Mouse (Mus musculus) neural tube, embryonic 14.5 days (tissue): ENCODE results near the gene Pfdn6. TPM values are rescaled to one million over a fixed set of nuclear protein-coding genes. Genes with fewer than 3 reads are reported as not detected.

Source experiments
- ATAC-seq: fragments of 200-750 bp; cut with Nextera tagmentation; 2 replicates; pipeline ENCODE4 v1.8.0; 2017; ENCODE audit warnings: low read depth, mild to moderate bottlenecking, moderate TSS enrichment, moderate library complexity
- H3K27ac ChIP-seq: fragments of 300-500 bp; sonication (generic); 2 replicates; pipeline ENCODE4 v1.5.1; 2014; ENCODE audit warnings: low read depth, mild to moderate bottlenecking, control low read depth, low read length, moderate library complexity, mixed read lengths
- H3K27me3 ChIP-seq: fragments of 300-500 bp; sonication (generic); 2 replicates; pipeline ENCODE4 v1.6.1; 2014; ENCODE audit warnings: low read length; ENCODE audit not compliant: control insufficient read depth, insufficient read depth
- H3K36me3 ChIP-seq: fragments of 300-500 bp; sonication (generic); 2 replicates; pipeline ENCODE4 v1.6.1; 2014; ENCODE audit warnings: low read length, mixed read lengths; ENCODE audit not compliant: control insufficient read depth, insufficient read depth
- H3K4me1 ChIP-seq: fragments of 300-500 bp; sonication (generic); 2 replicates; pipeline ENCODE4 v1.6.1; 2014; ENCODE audit warnings: low read length; ENCODE audit not compliant: control insufficient read depth, insufficient read depth
- H3K4me2 ChIP-seq: fragments of 300-500 bp; sonication (generic); 2 replicates; pipeline ENCODE4 v1.6.1; 2014; ENCODE audit warnings: mild to moderate bottlenecking, low read depth, low read length, control low read depth
- H3K4me3 ChIP-seq: fragments of 300-500 bp; sonication (generic); 2 replicates; pipeline ENCODE4 v1.5.1; 2014; ENCODE audit warnings: low read depth, low read length, control low read depth, mixed read lengths
- H3K9ac ChIP-seq: fragments of 300-500 bp; sonication (generic); replicated peaks from 2 replicates; pipeline ENCODE4 v1.6.1; 2014; ENCODE audit warnings: low read depth, mild to moderate bottlenecking, control low read depth, low read length, mixed read lengths
- H3K9me3 ChIP-seq: fragments of 300-500 bp; sonication (generic); 2 replicates; pipeline ENCODE4 v1.6.1; 2016; ENCODE audit warnings: low read length; ENCODE audit not compliant: control insufficient read depth
- WGBS: fragments of 180-500 bp; shearing (Covaris S2); extraction: QIAGEN DNeasy Blood & Tissue Kit; methylation state at CpG from one replicate; pipeline ENCODE4 v1.1.7; 2014; 5-methylcytosine and 5-hydroxymethylcytosine counted together
- polyA plus RNA-seq: library from polyadenylated mRNA; unstranded; fragments of >200 nt; fragmentation: Nextera tagmentation; extraction: Ambion mirVana; gene quantifications from 2 replicates; pipeline ENCODE4 v1.2.1, GENCODE M21; 2014

The Pfdn6 gene
- polyA plus RNA-seq, 1 experiment from 2014 or later, result 168 TPM

GRCm38 (mm10) chr17:33972691-33973090, 32.5 kb upstream of the Pfdn6 start:
- WGBS, result 14% methylated on average over 1 of the region's 1 CpGs
- Histone ChIP-seq H3K27ac (no peak overlapping the region), H3K4me2 (no peak overlapping the region), H3K36me3 (no peaks in the 10 kb centered on the region), H3K27me3 (no peaks in the 10 kb centered on the region; the same call in 1 of the 2 replicates), H3K4me1 (no peaks in the 10 kb centered on the region; the same call in 1 of the 2 replicates), H3K9me3 (no peaks in the 10 kb centered on the region), H3K9ac (no peak overlapping the region), H3K4me3 (no peak overlapping the region)
- no peak for ATAC-seq

- H3K27me3 ChIP-seq, result no peaks in the 10 kb centered on the region
- H3K4me3 ChIP-seq, result no peak overlapping the region
- no peak overlapping the region for H3K4me2 ChIP-seq
- no peak overlapping the region for H3K27ac ChIP-seq
- H3K9me3 ChIP-seq, result no peaks in the 10 kb centered on the region
- no peak for ATAC-seq
- peaks cover 17% of the 10 kb centered on the region for H3K36me3 ChIP-seq
- H3K4me1 ChIP-seq, result no peaks in the 10 kb centered on the region; the same call in 1 of the 2 replicates
- 76% methylated on average over 4 of the region's 4 CpGs for WGBS
- no peak overlapping the region for H3K9ac ChIP-seq
Measured at GRCm38 (mm10) chr17:33969394-33969793, 29.3 kb upstream of the Pfdn6 start.

GRCm38 (mm10) chr17:33968927-33969326, 28.8 kb upstream of the Pfdn6 start:
- peak; percentile 69; the same call in 1 of the 2 replicates for ATAC-seq
- 34% methylated on average over 5 of the region's 5 CpGs for WGBS
- no peaks in the 10 kb centered on the region; the same call in 1 of the 2 replicates for H3K4me1 ChIP-seq
- no peak overlapping the region for H3K9ac ChIP-seq
- no peak overlapping the region for H3K4me2 ChIP-seq
- H3K27ac ChIP-seq, result no peak overlapping the region
- peaks cover 17% of the 10 kb centered on the region for H3K36me3 ChIP-seq
- H3K4me3 ChIP-seq, result no peak overlapping the region
- no peaks in the 10 kb centered on the region for H3K9me3 ChIP-seq
- H3K27me3 ChIP-seq, result no peaks in the 10 kb centered on the region

- H3K4me1 ChIP-seq, result no peaks in the 10 kb centered on the region; the same call in 1 of the 2 replicates
- H3K27me3 ChIP-seq, result no peaks in the 10 kb centered on the region
- peaks cover 17% of the 10 kb centered on the region for H3K36me3 ChIP-seq
- H3K9ac ChIP-seq, result no peak overlapping the region
- peak; percentile 75 for ATAC-seq
- no peak overlapping the region for H3K4me3 ChIP-seq
- 1% methylated on average over 9 of the region's 9 CpGs for WGBS
- H3K27ac ChIP-seq, result no peak overlapping the region
- H3K4me2 ChIP-seq, result no peak overlapping the region
- H3K9me3 ChIP-seq, result no peaks in the 10 kb centered on the region
Measured at GRCm38 (mm10) chr17:33968489-33968888, 28.3 kb upstream of the Pfdn6 start.

GRCm38 (mm10) chr17:33965846-33966550, 25.9 kb upstream of the Pfdn6 start:
- Histone ChIP-seq H3K4me3 (no peak overlapping the region), H3K36me3 (peaks cover 31% of the 10 kb centered on the region), H3K27me3 (no peaks in the 10 kb centered on the region), H3K27ac (no peak overlapping the region), H3K9me3 (no peaks in the 10 kb centered on the region), H3K4me1 (no peaks in the 10 kb centered on the region; the same call in 1 of the 2 replicates), H3K9ac (no peak overlapping the region), H3K4me2 (no peak overlapping the region)
- ATAC-seq, result no peak
- WGBS, result 89% methylated on average over 16 of the region's 16 CpGs

GRCm38 (mm10) chr17:33965082-33965845, 25.1 kb upstream of the Pfdn6 start:
- Histone ChIP-seq H3K4me3 (no peak overlapping the region), H3K9ac (no peak overlapping the region), H3K36me3 (peaks cover 32% of the 10 kb centered on the region), H3K4me1 (no peaks in the 10 kb centered on the region; the same call in 1 of the 2 replicates), H3K4me2 (no peak overlapping the region), H3K27me3 (no peaks in the 10 kb centered on the region), H3K9me3 (no peaks in the 10 kb centered on the region), H3K27ac (no peak overlapping the region)
- ATAC-seq, result no peak
- WGBS, result 95% methylated on average over 17 of the region's 17 CpGs

- no peak overlapping the region for H3K27ac ChIP-seq
- 97% methylated on average over 7 of the region's 7 CpGs for WGBS
- H3K9me3 ChIP-seq, result no peaks in the 10 kb centered on the region
- H3K4me3 ChIP-seq, result no peak overlapping the region
- H3K4me1 ChIP-seq, result no peaks in the 10 kb centered on the region
- H3K36me3 ChIP-seq, result peaks cover 54% of the 10 kb centered on the region
- H3K9ac ChIP-seq, result no peak overlapping the region
- H3K4me2 ChIP-seq, result no peak overlapping the region
- ATAC-seq, result no peak
- H3K27me3 ChIP-seq, result no peaks in the 10 kb centered on the region
Measured at GRCm38 (mm10) chr17:33962876-33963275, 22.7 kb upstream of the Pfdn6 start.

- whole genome bisulfite sequencing, result 95% methylated on average over 15 of the region's 15 CpGs
- Histone ChIP-seq H3K4me1 (peaks cover 5% of the 10 kb centered on the region; the same call in 1 of the 2 replicates), H3K27ac (no peak overlapping the region), H3K9ac (no peak overlapping the region), H3K9me3 (no peaks in the 10 kb centered on the region), H3K4me3 (no peak overlapping the region), H3K4me2 (no peak overlapping the region), H3K36me3 (peaks cover 40% of the 10 kb centered on the region), H3K27me3 (no peaks in the 10 kb centered on the region)
- no peak for ATAC-seq
Measured at GRCm38 (mm10) chr17:33959948-33960347, 19.8 kb upstream of the Pfdn6 start.

GRCm38 (mm10) chr17:33959135-33959534, 19.0 kb upstream of the Pfdn6 start:
- Histone ChIP-seq H3K9ac (no peak overlapping the region), H3K27me3 (no peaks in the 10 kb centered on the region), H3K4me2 (no peak overlapping the region), H3K27ac (no peak overlapping the region), H3K4me3 (no peak overlapping the region), H3K36me3 (peaks cover 38% of the 10 kb centered on the region), H3K4me1 (peaks cover 13% of the 10 kb centered on the region), H3K9me3 (no peaks in the 10 kb centered on the region)
- WGBS, result 97% methylated on average over 13 of the region's 13 CpGs
- ATAC-seq, result no peak
